Mouse (Mus musculus) bone marrow macrophage, adult 2 months (primary cell): ENCODE data around the gene Slc44a3.

Source experiments
- CTCF ChIP-seq: IDR thresholded peaks from 2 replicates; pipeline ENCODE4 v1.5.1; 2012; ENCODE audit warnings: low read depth, mild to moderate bottlenecking, low read length, moderate library complexity
- POLR2A ChIP-seq: IDR thresholded peaks from 2 replicates; pipeline ENCODE4 v1.6.1; 2012; ENCODE audit warnings: mild to moderate bottlenecking, low read depth, low read length, borderline replicate concordance

GRCm38 (mm10) chr3:121480961-121481436 is 51.2 kb downstream of the Slc44a3 start:
- TF ChIP-seq CTCF (no peak), POLR2A (no peak)
